Mouse (Mus musculus) C2C12 (cell line): ENCODE data around the gene Rptor.

ENCODE experiments used
- CEBPB ChIP-seq: IDR thresholded peaks from one replicate; pipeline ENCODE4 v1.6.1; 2011; ENCODE audit warnings: low read depth, mild to moderate bottlenecking, control low read depth, moderate library complexity
- CTCF ChIP-seq: IDR thresholded peaks from one replicate; pipeline ENCODE4 v1.5.1; 2011; ENCODE audit not compliant: control insufficient read depth, insufficient read depth, insufficient read length
- FOSL1 ChIP-seq: IDR thresholded peaks from one replicate; pipeline ENCODE4 v1.8.0; 2011; ENCODE audit warnings: mild to moderate bottlenecking, low read length; ENCODE audit not compliant: poor library complexity, insufficient read depth, severe bottlenecking
- MAX ChIP-seq: IDR thresholded peaks from one replicate; pipeline ENCODE4 v1.6.1; 2011; ENCODE audit warnings: mild to moderate bottlenecking, control low read depth
- MYOD1 ChIP-seq: IDR thresholded peaks from one replicate; pipeline ENCODE4 v1.6.1; 2011; ENCODE audit warnings: low read depth; ENCODE audit not compliant: control insufficient read depth, insufficient read length
- MYOG ChIP-seq: IDR thresholded peaks from one replicate; pipeline ENCODE4 v1.6.1; 2011; ENCODE audit not compliant: control insufficient read depth, insufficient read length; ENCODE audit errors: extremely low read depth
- USF1 ChIP-seq: IDR thresholded peaks from one replicate; pipeline ENCODE4 v1.6.1; 2011; ENCODE audit warnings: low read depth, mild to moderate bottlenecking, control low read depth, moderate library complexity

DNA sequence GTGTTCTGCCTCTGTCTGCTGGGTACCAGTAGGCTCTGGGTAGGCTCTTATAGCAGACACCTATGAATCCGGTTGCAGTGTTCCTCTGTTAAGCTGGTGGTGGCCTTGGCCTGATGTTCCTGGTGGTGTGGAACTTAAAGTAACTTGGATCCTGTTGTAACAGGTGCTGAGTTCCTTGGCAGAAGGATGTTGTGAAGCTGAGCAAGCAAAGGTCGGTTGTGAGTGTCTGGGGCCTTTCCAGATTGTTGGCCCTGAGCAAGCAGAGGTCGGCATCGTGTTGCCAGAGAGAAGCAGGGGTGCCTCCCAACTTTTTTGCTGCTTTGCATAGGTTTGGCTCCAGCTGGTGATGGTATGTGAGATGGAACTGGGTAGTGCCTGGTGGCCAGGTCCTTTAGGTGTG lies 21.7 kb downstream of the Rptor start:
- TF ChIP-seq CTCF (no peak), MYOD1 (no peak), MYOG (no peak), USF1 (no peak), MAX (no peak), CEBPB (no peak), FOSL1 (no peak)
